Mouse (Mus musculus): ENCODE results near the gene Mau2. TPM values are rescaled to one million over a fixed set of nuclear protein-coding genes. Genes with fewer than 3 reads are reported as not detected.
"Not testable (repeated sequence)": the region's sequence is repeated elsewhere in the genome, so short reads cannot be mapped to it uniquely, and the experiment has no call there.

Mau2 gene
- 10 to 100 TPM; 43.3 to 70.0 TPM for polyA plus RNA-seq (2017; shearing (Covaris generic))

GRCm38 (mm10) chr8:70042583-70043455, at the start of gene Mau2, which contains the start of gene Sugp1:
Gene Mau2 (minus strand): TSS chr8:70042734.
Gene Sugp1 (plus strand): TSS chr8:70042813.
- peak; percentile 95 for ATAC-seq

- ATAC-seq, result no peak
Measured at GRCm38 (mm10) chr8:70089296-70089960, 46.9 kb upstream of the Mau2 start.

GRCm38 (mm10) chr8:70087836-70088650, 45.5 kb upstream of the Mau2 start:
- ATAC-seq, result no peak

GRCm38 (mm10) chr8:70087237-70087636, 44.7 kb upstream of the Mau2 start:
- ATAC-seq, result no peak

- no peak for ATAC-seq
Measured at GRCm38 (mm10) chr8:70086151-70086550, 43.6 kb upstream of the Mau2 start.

GRCm38 (mm10) chr8:70084191-70085065, 41.9 kb upstream of the Mau2 start:
- ATAC-seq, result no peak

GRCm38 (mm10) chr8:70083285-70083684, 40.8 kb upstream of the Mau2 start, which contains the start of gene Hapln4:
Gene Hapln4 (plus strand): TSS chr8:70083457.
- ATAC-seq, result no peak

GRCm38 (mm10) chr8:70081976-70082375, 39.4 kb upstream of the Mau2 start:
- no peak for ATAC-seq

- no peak for ATAC-seq
Measured at GRCm38 (mm10) chr8:70073682-70074081, 31.1 kb upstream of the Mau2 start.

GRCm38 (mm10) chr8:70073120-70073519, 30.6 kb upstream of the Mau2 start:
- ATAC-seq, result no peak

GRCm38 (mm10) chr8:70072441-70073069, 30.0 kb upstream of the Mau2 start, which contains the start of gene Tm6sf2:
Gene Tm6sf2 (plus strand): TSS chr8:70072924.
- ATAC-seq, result peak; percentile 47

- ATAC-seq, result no peak
Measured at GRCm38 (mm10) chr8:70071836-70072440, 29.4 kb upstream of the Mau2 start.

- ATAC-seq, result no peak
Measured at GRCm38 (mm10) chr8:70057721-70058120, 15.2 kb upstream of the Mau2 start.

GRCm38 (mm10) chr8:70050434-70050833, 7.9 kb upstream of the Mau2 start:
- ATAC-seq, result not testable (repeated sequence)

- no peak for ATAC-seq
Measured at GRCm38 (mm10) chr8:70049662-70050061, 7.1 kb upstream of the Mau2 start.

GRCm38 (mm10) chr8:70043996-70044395, 1.5 kb upstream of the Mau2 start:
- no peak for ATAC-seq

- ATAC-seq, result peak; percentile 9
Measured at GRCm38 (mm10) chr8:70041885-70042546, 518 bp downstream of the Mau2 start.

GRCm38 (mm10) chr8:70037994-70038393, 4.5 kb downstream of the Mau2 start:
- no peak for ATAC-seq

GRCm38 (mm10) chr8:70030255-70030654, 12.3 kb downstream of the Mau2 start:
- no peak for ATAC-seq

- no peak for ATAC-seq
Measured at GRCm38 (mm10) chr8:70026151-70026550, 16.4 kb downstream of the Mau2 start.
